Mouse (Mus musculus) ovary, postnatal 10 days (tissue): ENCODE results near the gene Mxra7.

Experiments used
- DNase-seq: peaks from one replicate; pipeline ENCODE4 v3.0.0; 2022; ENCODE audit warnings: low spot score

The Mxra7 gene

GRCm38 (mm10) chr11:116819932-116820593, 7.8 kb downstream of the Mxra7 start:
- no peak for DNase-seq

- DNase-seq: no peak
Observed at GRCm38 (mm10) chr11:116818722-116819121, 9.1 kb downstream of the Mxra7 start.

- DNase-seq: no peak
Observed at GRCm38 (mm10) chr11:116817567-116817966, 10.3 kb downstream of the Mxra7 start.

- no peak for DNase-seq
Observed at GRCm38 (mm10) chr11:116816769-116817168, 11.1 kb downstream of the Mxra7 start.

- no peak for DNase-seq
Observed at GRCm38 (mm10) chr11:116814884-116815415, 12.9 kb downstream of the Mxra7 start.

- no peak for DNase-seq
Observed at GRCm38 (mm10) chr11:116814076-116814883, 13.6 kb downstream of the Mxra7 start.

- DNase-seq: no peak
Observed at GRCm38 (mm10) chr11:116813610-116814009, 14.2 kb downstream of the Mxra7 start.

- no peak for DNase-seq
Observed at GRCm38 (mm10) chr11:116812793-116813529, 14.9 kb downstream of the Mxra7 start.

- DNase-seq: no peak
Observed at GRCm38 (mm10) chr11:116810983-116811901, 16.6 kb downstream of the Mxra7 start.

- DNase-seq: no peak
Observed at GRCm38 (mm10) chr11:116810528-116810927, 17.3 kb downstream of the Mxra7 start.

- no peak for DNase-seq
Observed at GRCm38 (mm10) chr11:116809520-116809919, 18.3 kb downstream of the Mxra7 start.

GRCm38 (mm10) chr11:116808811-116809395, 18.9 kb downstream of the Mxra7 start:
- DNase-seq: no peak

GRCm38 (mm10) chr11:116807938-116808606, 19.8 kb downstream of the Mxra7 start:
- peak; percentile 75 for DNase-seq

- no peak for DNase-seq
Observed at GRCm38 (mm10) chr11:116807526-116807925, 20.3 kb downstream of the Mxra7 start.

GRCm38 (mm10) chr11:116807116-116807515, 20.7 kb downstream of the Mxra7 start:
- DNase-seq: no peak

- no peak for DNase-seq
Observed at GRCm38 (mm10) chr11:116806136-116807071, 21.4 kb downstream of the Mxra7 start.

GRCm38 (mm10) chr11:116802709-116803108, 25.1 kb downstream of the Mxra7 start:
- no peak for DNase-seq

- DNase-seq: no peak
Observed at GRCm38 (mm10) chr11:116801106-116801505, 26.7 kb downstream of the Mxra7 start.

- DNase-seq: no peak
Observed at GRCm38 (mm10) chr11:116799364-116799763, 28.5 kb downstream of the Mxra7 start.
